Mouse (Mus musculus) ES-Bruce4 (cell line): ENCODE results near the gene Efcab2.

Source experiments
- CTCF ChIP-seq: IDR thresholded peaks from one replicate; pipeline ENCODE4 v1.8.1; 2011; ENCODE audit warnings: low read depth, low read length
- EP300 ChIP-seq: IDR thresholded peaks from 2 replicates; pipeline ENCODE4 v1.6.1; 2011; ENCODE audit warnings: low read depth, low read length; ENCODE audit not compliant: insufficient read depth
- POLR2A ChIP-seq: IDR thresholded peaks from one replicate; pipeline ENCODE4 v1.8.1; 2011; ENCODE audit warnings: low read length; ENCODE audit not compliant: insufficient read depth

GRCm38 (mm10) chr1:178375381-178375780, 30.5 kb upstream of the Efcab2 start:
- TF ChIP-seq CTCF (no peak), POLR2A (no peak), EP300 (no peak)
